Mouse (Mus musculus) hematopoietic stem cell, adult 5-6 weeks (primary cell): Measurements from ENCODE around the gene Mmaa. TPM values are rescaled to one million over a fixed set of nuclear protein-coding genes. Genes with fewer than 3 reads are reported as not detected.

Experiments used
- ATAC-seq, 2 experiments: fragments of 125-278 bp in 1 of 2; replicated peaks in 1 of 2; 2 replicates each; pipeline ENCODE4 v1.8.0; 2016 to 2017; ENCODE audit warnings: inconsistent platforms in 2 of 2, mild to moderate bottlenecking in 2 of 2, moderate number of reproducible peaks in 2 of 2, low read depth in 1 of 2, moderate TSS enrichment in 1 of 2; ENCODE audit not compliant: low FRiP score in 2 of 2, poor library complexity in 2 of 2, severe bottlenecking in 2 of 2, insufficient read depth in 1 of 2, low TSS enrichment in 1 of 2
- total RNA-seq: library from RNA; stranded (forward); fragments of 172-1452, 232-1000 nt; gene quantifications from 2 replicates; pipeline ENCODE4 v1.2.3, GENCODE M21; 2017

Mmaa gene
- total RNA-seq, 1 experiment from 2014 or later = 10.7 TPM

GRCm38 (mm10) chr8:79295276-79296105 is 754 bp upstream of the Mmaa start:
- no peak; a peak in 1 of 4 replicates for ATAC-seq

- no peak for ATAC-seq
Observed at GRCm38 (mm10) chr8:79293841-79294240, 896 bp downstream of the Mmaa start.

GRCm38 (mm10) chr8:79292712-79293264 is 1.9 kb downstream of the Mmaa start:
- ATAC-seq = no peak

- no peak for ATAC-seq
Observed at GRCm38 (mm10) chr8:79289592-79289991, 5.1 kb downstream of the Mmaa start.

- no peak for ATAC-seq
Observed at GRCm38 (mm10) chr8:79288681-79289080, 6.1 kb downstream of the Mmaa start.

GRCm38 (mm10) chr8:79288250-79288649 is 6.5 kb downstream of the Mmaa start:
- no peak for ATAC-seq

- no peak for ATAC-seq
Observed at GRCm38 (mm10) chr8:79286424-79286823, 8.3 kb downstream of the Mmaa start.

GRCm38 (mm10) chr8:79284626-79285025 is 10.1 kb downstream of the Mmaa start:
- no peak for ATAC-seq

GRCm38 (mm10) chr8:79281376-79281890 is 13.3 kb downstream of the Mmaa start:
- ATAC-seq = peak; percentile 51 to 59

GRCm38 (mm10) chr8:79277264-79277870 is 17.4 kb downstream of the Mmaa start:
- no peak for ATAC-seq

- no peak for ATAC-seq
Observed at GRCm38 (mm10) chr8:79274940-79275339, 19.8 kb downstream of the Mmaa start.

GRCm38 (mm10) chr8:79273776-79274175 is 21.0 kb downstream of the Mmaa start:
- no peak for ATAC-seq

GRCm38 (mm10) chr8:79272676-79273075 is 22.1 kb downstream of the Mmaa start:
- no peak; a peak in 1 of 4 replicates for ATAC-seq

GRCm38 (mm10) chr8:79268921-79269320 is 25.8 kb downstream of the Mmaa start:
- ATAC-seq = no peak

- ATAC-seq = no peak
Observed at GRCm38 (mm10) chr8:79261920-79262319, 32.8 kb downstream of the Mmaa start.

- no peak for ATAC-seq
Observed at GRCm38 (mm10) chr8:79256076-79256705, 38.5 kb downstream of the Mmaa start.

GRCm38 (mm10) chr8:79253742-79254141 is 41.0 kb downstream of the Mmaa start:
- no peak for ATAC-seq

GRCm38 (mm10) chr8:79248470-79248869 is 46.3 kb downstream of the Mmaa start, which contains the start of gene 1700011L22Rik:
Gene 1700011L22Rik, minus strand, starts transcription at chr8:79248570.
- ATAC-seq = no peak
